Mouse (Mus musculus) left cerebral cortex, adult 18-20 months (tissue): Measurements from ENCODE around the gene Tcte3. TPM values are rescaled to one million over a fixed set of nuclear protein-coding genes. Genes with fewer than 3 reads are reported as not detected.
"Not testable (repeated sequence)": the region's sequence is repeated elsewhere in the genome, so short reads cannot be mapped to it uniquely, and the experiment has no call there.

Experiments used
- DNase-seq, 2 experiments: peaks; one replicate each; pipeline ENCODE4 v3.0.0; 2021 to 2022; ENCODE audit warnings: low spot score in 2 of 2, mixed read lengths in 1 of 2
- long read RNA-seq, 2 experiments: library from polyadenylated mRNA; stranded (forward); transcript quantifications; one replicate each; pipeline ENCODE4 v2.0.0; 2021
- total RNA-seq, 2 experiments: library from RNA; stranded (reverse); gene quantifications; 2 replicates each; pipeline ENCODE4 v1.2.3; 2021

Tcte3 gene
- total RNA-seq = 1 to 10 TPM; 1.1 to 1.5 TPM
- long read RNA-seq, experiment 1 = 0 reads
- long read RNA-seq, experiment 2 = 0 reads

GRCm38 (mm10) chr17:15041175-15041729, at the start of gene Tcte3, which contains the start of the genes Ermard and Gm3448:
TSS of gene Tcte3 (minus strand) at chr17:15041488.
TSS of gene Ermard (plus strand) at chr17:15041208.
TSS of gene Gm3448 (minus strand) at chr17:15041537.
- DNase-seq = peak in 1 of 2 experiments; percentile 37

- no peak for DNase-seq
These were observed 47.3 kb upstream of the Tcte3 start for GRCm38 (mm10) chr17:15088591-15089001.

GRCm38 (mm10) chr17:15088166-15088565, 46.9 kb upstream of the Tcte3 start:
- DNase-seq = no peak

- DNase-seq = no peak
These were observed 43.7 kb upstream of the Tcte3 start for GRCm38 (mm10) chr17:15085006-15085405.

- DNase-seq = no peak
These were observed 43.0 kb upstream of the Tcte3 start for GRCm38 (mm10) chr17:15084226-15084848.

- no peak for DNase-seq
These were observed 36.2 kb upstream of the Tcte3 start for GRCm38 (mm10) chr17:15077536-15077935.

GRCm38 (mm10) chr17:15075033-15075432, 33.7 kb upstream of the Tcte3 start:
- no peak for DNase-seq

- DNase-seq = no peak
These were observed 30.9 kb upstream of the Tcte3 start for GRCm38 (mm10) chr17:15072211-15072610.

- no peak for DNase-seq
These were observed 27.8 kb upstream of the Tcte3 start for GRCm38 (mm10) chr17:15069124-15069523.

- no peak for DNase-seq
These were observed 26.9 kb upstream of the Tcte3 start for GRCm38 (mm10) chr17:15068040-15068792.

GRCm38 (mm10) chr17:15066911-15067310, 25.6 kb upstream of the Tcte3 start:
- no peak for DNase-seq

- DNase-seq = no peak
These were observed 24.8 kb upstream of the Tcte3 start for GRCm38 (mm10) chr17:15066066-15066465.

GRCm38 (mm10) chr17:15065391-15066024, 24.2 kb upstream of the Tcte3 start:
- peak; percentile 73 to 78 for DNase-seq

GRCm38 (mm10) chr17:15060356-15060755, 19.1 kb upstream of the Tcte3 start:
- DNase-seq = no peak

GRCm38 (mm10) chr17:15059646-15060045, 18.4 kb upstream of the Tcte3 start:
- DNase-seq = no peak

GRCm38 (mm10) chr17:15058161-15058591, 16.9 kb upstream of the Tcte3 start:
- no peak for DNase-seq

- peak; percentile 29 to 38 for DNase-seq
These were observed 14.6 kb upstream of the Tcte3 start for GRCm38 (mm10) chr17:15055925-15056324.

- not testable (repeated sequence) for DNase-seq
These were observed 12.5 kb upstream of the Tcte3 start for GRCm38 (mm10) chr17:15053829-15054200.

- not testable (repeated sequence) for DNase-seq
These were observed 12.0 kb upstream of the Tcte3 start for GRCm38 (mm10) chr17:15053183-15053828.

GRCm38 (mm10) chr17:15052766-15053165, 11.5 kb upstream of the Tcte3 start:
- DNase-seq = not testable (repeated sequence)

- DNase-seq = not testable (repeated sequence)
These were observed 9.1 kb upstream of the Tcte3 start for GRCm38 (mm10) chr17:15050338-15050737.
